Mouse (Mus musculus): Measurements from ENCODE around the gene Gm3233. TPM values are rescaled to one million over a fixed set of nuclear protein-coding genes. Genes with fewer than 3 reads are reported as not detected.
"Not testable (repeated sequence)": the region's sequence is repeated elsewhere in the genome, so short reads cannot be mapped to it uniquely, and the experiment has no call there.

Gene Gm3233
- total and polyA plus RNA-seq, 3 experiments = not detected

DNA sequence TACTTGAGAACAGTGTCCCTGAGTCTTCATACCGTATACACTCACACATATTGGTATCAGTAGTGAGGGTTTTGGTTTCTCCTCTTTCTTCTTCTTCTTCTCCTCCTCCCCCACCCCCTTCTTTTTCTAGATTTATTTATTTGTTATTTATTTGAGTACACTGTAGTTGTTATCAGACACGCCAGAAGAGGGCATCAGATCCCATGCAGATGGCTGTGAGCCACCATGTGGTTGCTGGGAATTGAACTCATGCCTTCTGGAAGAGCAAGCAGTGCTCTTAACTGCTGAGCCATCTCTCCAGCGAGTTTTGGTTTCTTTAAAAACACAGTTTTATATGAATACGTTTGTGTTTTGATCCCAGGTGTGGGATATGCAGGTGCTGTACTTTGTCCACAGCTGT lies 31.2 kb downstream of the Gm3233 start:
- DNase-seq = no peak

- DNase-seq = no peak
Measured at GRCm38 (mm10) chr10:77726186-77726585, 33.3 kb downstream of the Gm3233 start, which contains the start of gene Gm10100. TSS of gene Gm10100 (plus strand) at chr10:77726486.

DNA sequence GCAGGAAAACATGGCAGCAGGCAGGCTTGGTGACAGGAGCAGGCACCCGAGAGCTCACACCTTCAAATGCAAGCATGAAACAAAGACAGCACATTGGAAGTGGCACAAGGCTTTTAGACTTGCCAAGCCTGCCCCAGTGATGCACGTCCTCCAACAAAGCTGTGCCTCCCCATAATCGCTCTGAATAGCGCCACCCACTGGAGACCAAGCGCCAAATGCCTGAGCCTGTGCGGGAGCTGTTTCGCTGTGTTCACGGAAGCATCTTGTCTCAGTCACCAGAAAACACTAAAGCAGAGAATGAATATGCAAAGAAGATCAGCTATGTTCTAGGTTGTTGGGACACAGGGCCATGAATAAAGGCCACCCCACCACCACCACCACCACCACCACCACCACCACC lies 34.6 kb downstream of the Gm3233 start:
- DNase-seq = no peak

GRCm38 (mm10) chr10:77720299-77720698 lies 39.2 kb downstream of the Gm3233 start, which contains the start of gene Krtap12-1:
TSS of gene Krtap12-1 (plus strand) at chr10:77720599.
- DNase-seq = not testable (repeated sequence)

GRCm38 (mm10) chr10:77715507-77715906 lies 44.0 kb downstream of the Gm3233 start, which contains the start of gene Gm10142:
TSS of gene Gm10142 (plus strand) at chr10:77715807.
- no peak for DNase-seq

DNA sequence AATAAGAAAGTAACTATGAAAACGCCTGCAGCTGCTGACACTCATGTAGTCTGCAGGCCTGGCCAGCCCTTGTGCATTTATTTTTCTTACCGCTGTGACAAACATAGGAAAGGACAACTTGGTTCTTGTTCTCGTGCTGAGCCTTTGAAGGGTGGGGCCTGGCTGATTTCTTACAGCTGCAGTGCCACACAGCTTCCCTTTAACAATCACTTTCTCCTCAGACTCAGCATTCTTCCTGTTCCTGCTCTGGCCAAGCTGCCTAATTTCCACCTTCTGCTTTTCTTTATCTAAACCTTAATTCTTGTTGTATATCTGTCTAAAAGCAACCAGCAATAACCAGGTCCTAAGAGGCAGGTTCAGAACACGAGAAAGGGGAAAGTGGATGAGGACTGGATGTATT lies 45.7 kb downstream of the Gm3233 start:
- DNase-seq = no peak

DNA sequence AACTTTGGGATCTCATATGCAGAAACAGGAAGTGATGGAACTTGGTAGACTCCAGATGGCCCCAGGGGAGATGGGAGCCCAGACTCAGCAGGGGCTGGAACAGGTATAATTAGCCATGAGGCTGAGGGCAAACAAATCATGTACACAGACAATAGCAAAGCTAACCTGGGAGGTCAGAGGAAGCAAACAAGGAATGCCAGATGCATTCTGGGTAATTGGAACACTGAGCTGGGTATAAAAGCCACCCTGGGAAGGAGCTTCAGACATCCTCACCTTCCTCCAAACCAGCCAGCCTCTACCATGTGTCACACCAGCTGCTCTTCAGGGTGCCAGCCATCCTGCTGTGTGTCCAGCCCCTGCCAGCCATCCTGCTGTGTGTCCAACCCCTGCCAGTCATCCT lies 48.3 kb downstream of the Gm3233 start, which contains the start of gene Gm10024:
Gene Gm10024, plus strand, starts transcription at position 301 of the 400 bp plus-strand sequence.
- not testable (repeated sequence) for DNase-seq

DNA sequence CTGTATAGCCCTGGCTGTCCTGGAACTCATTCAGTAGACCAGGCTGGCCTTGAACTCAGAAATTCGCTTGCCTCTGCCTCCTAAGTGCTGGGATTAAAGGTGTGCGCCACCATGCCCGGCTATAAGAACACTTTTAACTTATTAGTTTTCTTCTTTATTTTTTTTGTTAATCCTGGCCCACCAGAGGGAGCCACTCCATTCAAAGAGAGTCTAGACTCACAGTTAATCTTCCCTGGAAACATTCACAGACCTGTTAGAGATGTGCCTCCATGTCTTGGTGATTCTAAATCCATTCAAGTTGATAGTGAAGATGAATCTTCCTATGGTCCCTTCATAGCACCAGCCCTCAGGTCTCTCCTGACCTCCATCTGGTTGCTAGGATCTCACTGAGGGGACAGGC lies 49.7 kb downstream of the Gm3233 start:
- no peak for DNase-seq

Other genes with a start within 250 kb of the Gm3233 start
Only the 30 nearest of the 32 such genes appear.
- gene Pttg1ip, start 178.0 kb downstream of the Gm3233 start, total RNA-seq (2021) = 100 to 1,000 TPM; 174 to 202 TPM
- gene Pttg1ip, start 178.0 kb downstream of the Gm3233 start, polyA plus RNA-seq (2012; rRNA removed) = 127 and 165 TPM in 2 replicates
- 100 to 1,000 TPM in 1 of 2 experiments, 10 to 100 TPM in 1; 97.7 to 104 TPM for gene Sumo3, start 153.6 kb downstream of the Gm3233 start, total RNA-seq (2021)
- gene Sumo3, start 153.6 kb downstream of the Gm3233 start, polyA plus RNA-seq (2012; rRNA removed) = 83.8 and 91.1 TPM in 2 replicates
- gene Gm49325, start 153.5 kb downstream of the Gm3233 start, total RNA-seq (2021) = 10 to 100 TPM; 27.5 to 28.5 TPM
- not detected in 2 replicates for gene Gm49325, start 153.5 kb downstream of the Gm3233 start, polyA plus RNA-seq (2012; rRNA removed)
- 10 to 100 TPM; 50.0 to 55.0 TPM for gene Ube2g2, start 137.4 kb downstream of the Gm3233 start, total RNA-seq (2021)
- gene Ube2g2, start 137.4 kb downstream of the Gm3233 start, polyA plus RNA-seq (2012; rRNA removed) = 27.9 and 37.4 TPM in 2 replicates
- gene Tspear, start 73.1 kb downstream of the Gm3233 start, total RNA-seq (2021) = under 1 TPM; 0.17 to 0.62 TPM
- 0.94 and 1.1 TPM in 2 replicates for gene Tspear, start 73.1 kb downstream of the Gm3233 start, polyA plus RNA-seq (2012; rRNA removed)
- gene Gm19402, start 68.9 kb downstream of the Gm3233 start, total RNA-seq (2021) = not detected
- gene Gm19402, start 68.9 kb downstream of the Gm3233 start, polyA plus RNA-seq (2012; rRNA removed) = not detected in 2 replicates
- gene Gm9508, start 62.4 kb downstream of the Gm3233 start, total RNA-seq (2021) = not detected
- not detected in 2 replicates for gene Gm9508, start 62.4 kb downstream of the Gm3233 start, polyA plus RNA-seq (2012; rRNA removed)
- gene Gm10272, start 53.1 kb downstream of the Gm3233 start, total RNA-seq (2021) = not detected
- not detected in 2 replicates for gene Gm10272, start 53.1 kb downstream of the Gm3233 start, polyA plus RNA-seq (2012; rRNA removed)
- not detected for gene Gm10024, start 48.2 kb downstream of the Gm3233 start, total RNA-seq (2021)
- not detected in 2 replicates for gene Gm10024, start 48.2 kb downstream of the Gm3233 start, polyA plus RNA-seq (2012; rRNA removed)
- gene Gm10142, start 43.9 kb downstream of the Gm3233 start, total RNA-seq (2021) = not detected
- gene Gm10142, start 43.9 kb downstream of the Gm3233 start, polyA plus RNA-seq (2012; rRNA removed) = not detected in 2 replicates
- not detected for gene Krtap12-1, start 39.1 kb downstream of the Gm3233 start, total RNA-seq (2021)
- not detected in 2 replicates for gene Krtap12-1, start 39.1 kb downstream of the Gm3233 start, polyA plus RNA-seq (2012; rRNA removed)
- gene Gm10100, start 33.2 kb downstream of the Gm3233 start, total RNA-seq (2021) = not detected
- not detected in 2 replicates for gene Gm10100, start 33.2 kb downstream of the Gm3233 start, polyA plus RNA-seq (2012; rRNA removed)
- gene Gm18596, start 17.0 kb downstream of the Gm3233 start, total RNA-seq (2021) = not detected
- gene Gm18596, start 17.0 kb downstream of the Gm3233 start, polyA plus RNA-seq (2012; rRNA removed) = not detected in 2 replicates
- not detected for gene Gm9736, start 8.3 kb downstream of the Gm3233 start, total RNA-seq (2021)
- gene Gm9736, start 8.3 kb downstream of the Gm3233 start, polyA plus RNA-seq (2012; rRNA removed) = not detected in 2 replicates
- gene Gm3238, start 11.6 kb upstream of the Gm3233 start, total RNA-seq (2021) = not detected
- gene Gm3238, start 11.6 kb upstream of the Gm3233 start, polyA plus RNA-seq (2012; rRNA removed) = not detected in 2 replicates
- gene Gm7138, start 17.3 kb upstream of the Gm3233 start, total RNA-seq (2021) = not detected
- gene Gm7138, start 17.3 kb upstream of the Gm3233 start, polyA plus RNA-seq (2012; rRNA removed) = not detected in 2 replicates
- gene Gm3250, start 22.9 kb upstream of the Gm3233 start, total RNA-seq (2021) = not detected
- gene Gm3250, start 22.9 kb upstream of the Gm3233 start, polyA plus RNA-seq (2012; rRNA removed) = not detected in 2 replicates
- gene Gm7137, start 28.5 kb upstream of the Gm3233 start, total RNA-seq (2021) = not detected
- gene Gm7137, start 28.5 kb upstream of the Gm3233 start, polyA plus RNA-seq (2012; rRNA removed) = not detected in 2 replicates
- not detected for gene Gm9639, start 35.4 kb upstream of the Gm3233 start, total RNA-seq (2021)
- gene Gm9639, start 35.4 kb upstream of the Gm3233 start, polyA plus RNA-seq (2012; rRNA removed) = not detected in 2 replicates
- gene Gm19668, start 39.5 kb upstream of the Gm3233 start, total RNA-seq (2021) = not detected
- gene Gm19668, start 39.5 kb upstream of the Gm3233 start, polyA plus RNA-seq (2012; rRNA removed) = not detected in 2 replicates
- gene Gm9507, start 52.2 kb upstream of the Gm3233 start, total RNA-seq (2021) = not detected
- 0.31 TPM in 1 of 2 replicates, not detected in the other for gene Gm9507, start 52.2 kb upstream of the Gm3233 start, polyA plus RNA-seq (2012; rRNA removed)
- gene Gm2696, start 55.0 kb upstream of the Gm3233 start, total RNA-seq (2021) = not detected
- gene Gm2696, start 55.0 kb upstream of the Gm3233 start, polyA plus RNA-seq (2012; rRNA removed) = not detected in 2 replicates
- not detected for gene Krtap10-4, start 67.4 kb upstream of the Gm3233 start, total RNA-seq (2021)
- not detected in 2 replicates for gene Krtap10-4, start 67.4 kb upstream of the Gm3233 start, polyA plus RNA-seq (2012; rRNA removed)
- not detected for gene Krtap10-10, start 76.3 kb upstream of the Gm3233 start, total RNA-seq (2021)
- not detected in 2 replicates for gene Krtap10-10, start 76.3 kb upstream of the Gm3233 start, polyA plus RNA-seq (2012; rRNA removed)
- not detected for gene Gm36176, start 87.1 kb upstream of the Gm3233 start, total RNA-seq (2021)
- gene Gm36176, start 87.1 kb upstream of the Gm3233 start, polyA plus RNA-seq (2012; rRNA removed) = not detected in 2 replicates
- gene Gm10318, start 93.2 kb upstream of the Gm3233 start, total RNA-seq (2021) = not detected
- gene Gm10318, start 93.2 kb upstream of the Gm3233 start, polyA plus RNA-seq (2012; rRNA removed) = not detected in 2 replicates
- not detected for gene Gm3285, start 102.3 kb upstream of the Gm3233 start, total RNA-seq (2021)
- not detected in 2 replicates for gene Gm3285, start 102.3 kb upstream of the Gm3233 start, polyA plus RNA-seq (2012; rRNA removed)
- 1 to 10 TPM; 5.2 to 8.1 TPM for gene Lrrc3, start 142.9 kb upstream of the Gm3233 start, total RNA-seq (2021)
- 4.1 and 6.3 TPM in 2 replicates for gene Lrrc3, start 142.9 kb upstream of the Gm3233 start, polyA plus RNA-seq (2012; rRNA removed)
- 1 to 10 TPM; 2.6 to 3.2 TPM for gene Trpm2, start 210.9 kb upstream of the Gm3233 start, total RNA-seq (2021)
- gene Trpm2, start 210.9 kb upstream of the Gm3233 start, polyA plus RNA-seq (2012; rRNA removed) = 3.0 and 3.1 TPM in 2 replicates
- gene 1810043G02Rik, start 218.8 kb upstream of the Gm3233 start, total RNA-seq (2021) = 10 to 100 TPM; 19.7 to 23.7 TPM
- gene 1810043G02Rik, start 218.8 kb upstream of the Gm3233 start, polyA plus RNA-seq (2012; rRNA removed) = 92.1 and 111 TPM in 2 replicates

Measured in adrenal gland, adult 2 months (tissue).